Mouse (Mus musculus) embryonic fibroblast, embryonic 13.5 days (primary cell): ENCODE data around the gene Atp23.

ENCODE experiments used
- CTCF ChIP-seq: IDR thresholded peaks from 2 replicates; pipeline ENCODE4 v1.5.1; 2011; ENCODE audit warnings: mild to moderate bottlenecking, control low read depth, low read length, moderate library complexity, borderline replicate concordance; ENCODE audit not compliant: insufficient read depth
- POLR2A ChIP-seq: IDR thresholded peaks from 2 replicates; pipeline ENCODE4 v1.6.1; 2011; ENCODE audit warnings: low read depth, mild to moderate bottlenecking, control low read depth, low read length, moderate library complexity

DNA sequence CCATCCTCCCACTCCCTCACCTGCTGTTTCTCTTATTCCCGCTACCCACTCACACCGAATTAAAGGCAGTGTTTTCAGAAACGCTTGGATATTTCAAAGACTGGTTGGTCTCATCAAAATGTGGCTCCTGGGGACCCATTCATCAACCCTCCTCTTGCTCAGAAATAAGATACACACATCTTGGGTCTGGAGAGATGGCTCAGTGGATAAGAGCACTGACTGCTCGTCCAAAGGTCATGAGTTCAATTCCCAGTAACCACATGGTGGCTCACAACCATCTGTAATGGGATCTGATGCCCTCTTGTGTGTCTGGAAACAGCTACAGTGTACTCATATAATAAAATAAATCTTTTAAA is 311 bp upstream of the Atp23 start:
- TF ChIP-seq CTCF (no peak), POLR2A (no peak)
